Mouse (Mus musculus): ENCODE data around the gene Cntln.

The Cntln gene

GRCm38 (mm10) chr4:85054616-85055015 lies 170.5 kb downstream of the Cntln start:
- DNase-seq (ENCODE audit: low read depth, low spot score): no peak

DNA sequence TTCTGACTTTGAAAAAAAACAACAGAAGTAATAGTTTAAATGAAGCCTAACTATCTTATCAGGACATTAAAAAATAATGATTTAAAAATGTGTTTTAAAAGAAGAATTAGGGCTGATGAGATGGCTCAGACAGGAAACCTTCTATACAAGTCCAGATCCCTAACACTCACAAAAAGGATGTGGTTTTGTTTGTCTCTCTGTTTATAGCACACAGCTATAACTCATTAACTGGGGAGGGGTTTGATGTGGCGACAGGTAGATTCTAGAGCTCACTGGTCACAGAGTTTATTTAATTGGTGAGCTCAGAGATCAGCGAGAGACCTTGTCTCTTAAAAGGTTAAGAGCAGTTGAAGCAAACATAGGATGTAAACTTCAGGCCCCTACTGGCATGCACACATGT lies 175.5 kb downstream of the Cntln start:
- no peak for DNase-seq (ENCODE audit: low read depth, low spot score)

DNA sequence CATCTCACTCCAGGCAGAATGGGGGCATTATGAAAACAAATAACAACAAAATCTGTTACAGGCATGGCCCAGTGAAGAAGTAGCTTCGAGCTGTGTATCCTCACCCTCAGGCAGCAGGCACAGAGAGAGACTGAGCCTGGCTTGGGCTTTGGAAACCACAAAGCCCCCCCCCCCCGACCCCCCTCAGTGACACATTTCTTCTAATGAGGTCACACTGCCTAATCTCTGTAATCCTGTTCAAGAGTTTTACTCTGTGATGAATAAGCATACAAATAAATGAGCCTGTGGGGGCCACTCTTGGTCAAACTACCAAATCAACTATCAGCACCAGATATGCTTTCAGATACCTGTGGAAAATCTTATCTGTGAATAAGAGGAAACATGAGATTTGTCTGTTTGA lies 177.6 kb downstream of the Cntln start:
- no peak for DNase-seq (ENCODE audit: low read depth, low spot score)

GRCm38 (mm10) chr4:85096033-85096432 lies 211.9 kb downstream of the Cntln start:
- DNase-seq (ENCODE audit: low read depth, low spot score): no peak

DNA sequence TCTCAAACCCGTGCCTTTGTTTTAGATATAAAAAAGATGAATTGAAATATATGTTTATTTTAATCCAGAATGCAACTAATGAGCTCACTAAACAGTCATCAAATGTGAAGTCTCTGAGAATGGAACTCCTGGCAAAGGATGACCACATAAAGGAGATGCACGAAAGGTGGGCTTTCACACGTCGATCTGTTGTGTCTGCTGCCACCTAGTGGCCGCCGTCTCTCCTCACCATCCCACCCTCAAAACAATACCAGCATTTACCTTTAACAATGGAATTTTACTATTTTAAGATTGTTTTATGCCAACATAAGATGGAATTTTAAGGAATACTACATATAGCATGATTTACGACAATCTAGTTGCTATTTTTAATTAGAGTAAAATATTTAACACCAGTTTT lies 212.6 kb downstream of the Cntln start:
- DNase-seq (ENCODE audit: low read depth, low spot score): peak; percentile 78

- DNase-seq (ENCODE audit: low read depth, low spot score): no peak
Observed at GRCm38 (mm10) chr4:85102168-85102567, 218.1 kb downstream of the Cntln start.

GRCm38 (mm10) chr4:85106416-85106815 lies 222.3 kb downstream of the Cntln start:
- DNase-seq (ENCODE audit: low read depth, low spot score): no peak

- no peak for DNase-seq (ENCODE audit: low read depth, low spot score)
Observed at GRCm38 (mm10) chr4:85106961-85107360, 222.9 kb downstream of the Cntln start.

GRCm38 (mm10) chr4:85120271-85120670 lies 236.2 kb downstream of the Cntln start:
- DNase-seq (ENCODE audit: low read depth, low spot score): no peak

- no peak for DNase-seq (ENCODE audit: low read depth, low spot score)
Observed at GRCm38 (mm10) chr4:85149726-85150125, 265.6 kb downstream of the Cntln start.

DNA sequence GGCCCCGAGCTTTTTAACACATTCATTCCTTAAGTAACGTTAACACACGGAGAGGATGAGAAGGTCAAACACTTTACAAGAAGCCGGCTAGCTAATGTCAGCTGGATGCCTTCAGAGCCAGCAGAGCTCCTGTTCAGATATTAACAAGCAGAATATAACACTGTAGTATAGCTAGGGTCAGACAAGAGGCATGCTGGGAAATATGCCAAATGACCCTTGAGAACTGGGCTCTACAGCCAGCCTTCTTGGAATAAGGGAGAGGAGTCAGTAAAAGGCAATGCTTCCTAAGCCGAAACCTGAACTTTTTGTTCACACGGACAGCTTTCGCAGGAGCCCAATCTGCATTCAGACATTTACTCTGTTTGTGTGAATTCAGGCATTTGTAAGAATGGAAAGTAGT lies 267.8 kb downstream of the Cntln start:
- DNase-seq (ENCODE audit: low read depth, low spot score): no peak

GRCm38 (mm10) chr4:85154361-85154760 lies 270.3 kb downstream of the Cntln start:
- DNase-seq (ENCODE audit: low read depth, low spot score): no peak

- DNase-seq (ENCODE audit: low read depth, low spot score): no peak
Observed at GRCm38 (mm10) chr4:85161156-85161555, 277.0 kb downstream of the Cntln start.

DNA sequence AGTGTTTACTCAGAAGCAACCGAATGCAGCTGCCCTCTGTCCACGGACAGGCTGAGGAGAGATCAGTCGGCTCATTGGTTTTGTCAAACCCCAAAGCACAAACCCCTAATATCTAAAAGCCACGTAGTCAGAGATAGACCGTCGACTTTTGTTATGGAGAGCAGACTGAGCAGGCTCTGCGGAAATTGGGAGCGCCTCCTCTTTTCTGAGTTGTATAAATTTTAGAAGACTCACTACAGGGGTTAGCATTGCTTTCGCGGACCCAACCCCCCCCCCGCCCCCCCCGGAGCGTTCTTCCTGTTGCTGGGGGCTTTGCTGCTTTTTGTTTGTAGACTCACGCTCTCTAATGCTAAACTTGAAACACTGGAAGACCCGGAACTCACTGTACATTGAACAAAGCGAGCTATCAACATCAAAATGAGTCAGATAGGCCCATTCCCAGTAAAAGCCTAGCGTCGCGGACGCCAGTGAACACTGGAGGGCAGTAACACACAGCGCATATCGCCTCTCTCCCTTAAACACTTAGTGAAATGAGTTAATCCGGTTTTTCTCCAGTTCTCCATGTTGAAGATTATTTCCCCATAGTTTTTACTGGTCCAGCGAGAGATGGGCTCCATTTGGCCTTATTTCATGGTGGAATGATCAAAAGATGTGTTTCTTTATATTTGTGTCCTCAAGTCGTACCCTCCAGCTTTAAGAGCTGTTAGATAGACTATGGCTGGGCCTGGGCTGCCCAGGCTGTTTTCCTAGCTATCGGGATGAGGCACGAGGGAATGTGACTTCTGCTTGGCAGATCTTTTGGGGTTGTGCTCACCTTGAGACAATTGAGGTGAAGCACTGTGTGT lies 278.6 kb downstream of the Cntln start:
- peak; percentile 80 for DNase-seq (ENCODE audit: low read depth, low spot score)

- no peak for DNase-seq (ENCODE audit: low read depth, low spot score)
Observed at GRCm38 (mm10) chr4:85163313-85163615, 279.2 kb downstream of the Cntln start.

- DNase-seq (ENCODE audit: low read depth, low spot score): no peak
Observed at GRCm38 (mm10) chr4:85168001-85168400, 283.9 kb downstream of the Cntln start.

DNA sequence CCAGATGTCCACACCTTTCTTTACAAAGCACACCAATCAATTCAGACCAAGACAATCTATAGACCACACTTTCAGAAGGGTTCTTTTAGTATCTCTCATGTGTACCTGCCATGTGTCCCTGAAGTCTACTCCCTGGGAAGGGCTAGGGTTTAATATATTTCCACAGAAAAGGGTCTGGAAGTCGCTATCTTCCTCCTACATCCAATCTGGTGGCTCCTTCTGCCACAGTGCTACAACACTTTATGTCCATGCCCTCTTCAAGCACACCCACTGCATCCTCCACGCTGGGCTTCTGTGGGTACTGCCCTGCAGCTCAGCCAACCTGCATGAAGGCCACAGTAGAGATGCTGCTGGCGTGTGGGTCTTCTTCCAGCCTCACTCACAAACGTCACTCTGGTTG lies 291.4 kb downstream of the Cntln start:
- no peak for DNase-seq (ENCODE audit: low read depth, low spot score)

DNA sequence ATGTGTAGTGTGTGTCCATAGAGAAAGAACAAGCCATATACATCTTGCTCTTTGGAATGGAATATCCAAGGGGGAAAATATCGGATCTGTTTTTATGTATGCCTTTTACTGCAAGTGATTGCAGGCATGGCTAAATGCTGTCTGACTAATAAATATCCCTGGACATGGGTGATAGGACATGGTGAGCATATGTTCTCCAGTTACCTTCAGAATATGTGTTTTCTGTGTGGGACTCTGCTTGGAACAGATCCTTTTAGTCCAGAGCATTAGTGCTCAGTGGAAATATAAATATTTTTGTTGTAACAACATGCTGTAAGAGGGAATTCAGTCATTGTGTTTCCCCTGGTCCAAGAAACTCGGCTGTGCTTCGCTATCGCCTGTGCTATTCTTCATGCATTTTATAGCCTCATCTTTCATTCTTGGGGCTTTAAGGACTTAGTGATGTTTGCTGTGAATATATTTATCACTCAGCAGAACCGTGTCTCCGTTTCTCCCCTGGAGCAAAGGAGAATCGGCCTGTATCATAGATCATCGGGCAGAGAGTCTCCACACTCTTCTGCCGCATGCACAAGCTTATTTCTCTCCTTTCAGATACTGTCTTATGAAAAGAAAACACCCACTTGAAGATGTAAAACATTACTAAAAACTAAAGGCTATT lies 294.4 kb downstream of the Cntln start:
- no peak for DNase-seq (ENCODE audit: low read depth, low spot score)
